Mouse (Mus musculus) cerebellum, adult (tissue): ENCODE results near the gene Stam.

Source experiments
- ATAC-seq: cut with Nextera tagmentation; 2 replicates; pipeline ENCODE4 v1.9.2; 2017; ENCODE audit warnings: mild to moderate bottlenecking, moderate library complexity, mixed read lengths; ENCODE audit not compliant: insufficient number of reproducible peaks, low FRiP score, low TSS enrichment

Gene Stam

DNA sequence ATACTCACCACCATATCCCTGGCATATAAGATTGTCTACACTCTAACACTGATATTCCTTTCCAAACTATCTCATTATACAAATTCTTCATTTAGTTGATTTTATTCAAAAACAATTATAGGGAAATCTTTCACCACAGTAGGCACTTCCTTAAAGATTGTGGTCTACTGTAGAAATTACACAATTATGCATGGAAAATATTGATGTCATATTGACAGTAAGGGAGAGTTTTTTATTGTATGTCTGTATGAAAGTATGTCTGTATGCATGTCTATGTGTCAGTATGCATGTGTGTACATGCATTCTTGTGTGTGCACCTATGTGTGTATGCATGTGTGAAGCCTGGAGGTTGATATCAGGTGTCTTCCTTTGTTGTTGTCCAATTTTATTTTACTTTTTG lies 110.5 kb downstream of the Stam start:
- no peak for ATAC-seq

DNA sequence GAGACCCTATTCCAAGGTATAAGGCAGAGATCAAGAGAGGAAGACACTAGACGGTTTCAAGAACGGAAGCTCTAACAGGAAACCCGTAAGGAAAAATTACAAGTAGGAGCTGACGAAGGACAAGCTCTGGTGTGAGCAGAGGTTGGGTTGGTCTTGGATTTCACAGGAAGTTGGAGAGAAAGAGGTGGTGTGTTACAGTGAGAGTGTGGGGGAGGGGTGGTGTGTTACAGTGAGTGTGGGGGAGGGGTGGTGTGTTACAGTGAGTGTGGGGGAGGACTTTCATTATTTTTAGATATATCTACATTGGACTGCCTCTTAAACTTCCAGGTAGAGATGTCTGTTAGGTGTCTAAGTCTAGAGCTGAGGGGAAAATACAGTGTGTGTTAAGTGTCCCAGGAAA lies 116.8 kb downstream of the Stam start:
- ATAC-seq, result no peak

DNA sequence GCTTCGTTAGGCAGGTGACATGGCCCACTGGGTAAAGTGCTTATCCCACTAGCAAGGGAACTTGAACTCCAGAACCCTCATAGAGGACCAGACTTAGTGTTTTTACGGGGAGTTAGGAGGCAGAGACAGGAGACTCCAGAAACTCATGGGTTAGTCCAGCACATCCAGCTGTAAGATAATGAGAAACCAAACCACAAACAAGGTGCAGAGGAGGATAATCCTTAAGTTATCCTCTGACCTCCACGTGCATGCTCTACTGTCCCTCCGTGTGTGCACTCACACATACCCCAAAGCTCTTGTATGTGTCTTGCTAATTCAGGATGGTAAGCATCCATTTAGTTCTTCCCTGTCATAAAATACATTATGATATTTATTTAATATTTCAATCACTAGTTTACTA lies 117.7 kb downstream of the Stam start:
- ATAC-seq, result no peak

DNA sequence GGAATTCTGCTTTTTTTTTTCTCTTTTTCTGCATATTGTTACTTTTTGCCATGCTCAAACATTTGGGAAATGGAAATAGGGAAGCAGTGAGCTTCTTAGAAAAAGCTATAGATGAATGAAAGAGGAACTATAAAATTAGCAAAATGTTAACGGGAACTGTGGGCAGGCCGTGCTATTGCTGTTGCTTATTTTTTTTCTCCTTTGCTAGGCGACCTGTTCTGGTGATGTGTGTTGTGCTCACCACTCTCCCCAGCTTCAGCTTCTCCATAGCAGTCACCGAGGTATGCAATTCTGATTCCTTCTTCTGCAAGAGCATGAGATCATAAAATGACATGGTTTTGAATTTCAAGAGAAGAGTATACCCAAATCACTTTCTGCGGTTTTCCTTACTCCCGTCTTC lies 118.1 kb downstream of the Stam start:
- ATAC-seq, result no peak

DNA sequence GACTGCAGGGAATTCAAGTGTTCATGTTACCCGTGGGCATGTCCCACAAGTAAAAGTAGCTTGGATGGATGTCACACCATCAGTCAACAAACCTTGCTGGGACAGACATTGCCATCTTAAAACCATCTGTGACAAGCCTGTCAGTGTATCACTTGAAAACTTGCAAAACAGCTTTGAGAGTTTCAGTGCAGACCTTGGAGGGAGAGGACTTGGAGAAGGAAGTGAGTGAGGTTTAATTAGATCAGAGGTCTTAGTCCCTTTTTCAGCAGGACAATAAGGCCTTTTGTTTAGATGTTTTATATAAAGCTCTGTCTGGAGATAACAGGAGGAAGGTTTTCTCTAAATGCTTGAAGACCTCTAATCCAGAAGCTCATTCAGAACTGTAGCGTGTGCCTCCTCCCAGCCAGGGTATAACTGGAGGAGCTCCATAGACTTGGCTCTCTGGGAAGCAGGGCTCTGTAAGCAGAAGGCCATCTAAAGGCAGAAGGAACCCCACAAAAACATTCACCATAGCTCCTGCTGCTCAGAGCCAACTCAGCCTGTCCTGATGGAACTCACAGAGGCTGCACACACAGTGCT lies 124.5 kb downstream of the Stam start:
- 0 out of 2 replicates have a peak, but pooled peaks have one; percentile 28 for ATAC-seq
